Mouse (Mus musculus) hindbrain, postnatal 0 days (tissue): ENCODE results near the gene Sorbs1. TPM values are rescaled to one million over a fixed set of nuclear protein-coding genes. Genes with fewer than 3 reads are reported as not detected.
A peak's percentile ranks its signal among the peaks of the same experiment; 100 is the strongest.

ENCODE experiments used
- ATAC-seq: fragments of 200-750 bp; cut with Nextera tagmentation; 2 replicates; pipeline ENCODE4 v1.8.0; 2017; ENCODE audit warnings: mild to moderate bottlenecking, moderate TSS enrichment, moderate library complexity
- DNase-seq: peaks from one replicate; pipeline ENCODE4 v3.0.0-alpha.2; 2015; ENCODE audit warnings: low spot score
- H3K27ac ChIP-seq: fragments of 300-500 bp; sonication (generic); 2 replicates; pipeline ENCODE4 v1.5.1; 2014; ENCODE audit warnings: mild to moderate bottlenecking
- H3K27me3 ChIP-seq: fragments of 300-500 bp; sonication (generic); 2 replicates; pipeline ENCODE4 v1.6.1; 2014; ENCODE audit warnings: low read length, mixed read lengths; ENCODE audit not compliant: insufficient read depth
- H3K36me3 ChIP-seq: fragments of 300-500 bp; sonication (generic); 2 replicates; pipeline ENCODE4 v1.6.1; 2014; ENCODE audit warnings: low read length, mixed read lengths; ENCODE audit not compliant: insufficient read depth
- H3K4me1 ChIP-seq: fragments of 300-500 bp; sonication (generic); 2 replicates; pipeline ENCODE4 v1.6.1; 2014; ENCODE audit warnings: antibody characterized with exemption, low read length, mixed read lengths; ENCODE audit not compliant: insufficient read depth
- H3K4me2 ChIP-seq: fragments of 300-500 bp; sonication (generic); 2 replicates; pipeline ENCODE4 v1.6.1; 2014; ENCODE audit warnings: low read depth, mild to moderate bottlenecking, low read length, moderate library complexity, mixed read lengths
- H3K4me3 ChIP-seq: fragments of 300-500 bp; sonication (generic); 2 replicates; pipeline ENCODE4 v1.5.1; 2014; ENCODE audit warnings: low read length
- H3K9ac ChIP-seq: fragments of 300-500 bp; sonication (generic); replicated peaks from 2 replicates; pipeline ENCODE4 v1.6.1; 2014; ENCODE audit warnings: mild to moderate bottlenecking, low read length, moderate library complexity, mixed read lengths
- H3K9me3 ChIP-seq: fragments of 300-500 bp; sonication (generic); 2 replicates; pipeline ENCODE4 v1.6.1; 2016; ENCODE audit warnings: low read length, mixed read lengths
- CTCF ChIP-seq: IDR thresholded peaks from 2 replicates; pipeline ENCODE4 v1.5.1; 2016; ENCODE audit warnings: antibody characterized with exemption, control low read depth, low read depth
- WGBS: fragments of 180-500 bp; shearing (Covaris S2); extraction: QIAGEN DNeasy Blood & Tissue Kit; methylation state at CpG from one replicate; pipeline ENCODE4 v1.1.7; 2014; 5-methylcytosine and 5-hydroxymethylcytosine counted together
- polyA plus RNA-seq: library from polyadenylated mRNA; unstranded; fragments of >200 nt; fragmentation: Nextera tagmentation; extraction: Ambion mirVana; gene quantifications from 2 replicates; pipeline ENCODE4 v1.2.1, GENCODE M21; 2015
- total RNA-seq: library from RNA; depleted of rRNA; stranded (reverse); fragments of >200 nt; gene quantifications from 2 replicates; pipeline ENCODE4 v1.2.3, GENCODE M21; 2014

The Sorbs1 gene
- total and polyA plus RNA-seq, 2 experiments from 2014 or later = 52.4 to 70.4 TPM

- Histone ChIP-seq H3K9me3 (no peaks in the 10 kb centered on the region), H3K27me3 (no peaks in the 10 kb centered on the region), H3K27ac (no peak overlapping the region), H3K4me2 (no peak overlapping the region), H3K36me3 (peaks cover 9% of the 10 kb centered on the region; the same call in 1 of the 2 replicates), H3K9ac (no peak overlapping the region), H3K4me3 (no peak overlapping the region), H3K4me1 (no peaks in the 10 kb centered on the region)
- DNase-seq = no peak
- TF ChIP-seq CTCF = no peak
- ATAC-seq = no peak
- 69% methylated on average over 3 of the region's 3 CpGs for WGBS
Measured at GRCm38 (mm10) chr19:40386916-40387315, 126.7 kb downstream of the Sorbs1 start.

GRCm38 (mm10) chr19:40385334-40385733, 128.2 kb downstream of the Sorbs1 start:
- Histone ChIP-seq H3K4me3 (no peak overlapping the region), H3K4me2 (no peak overlapping the region), H3K9ac (no peak overlapping the region), H3K36me3 (peaks cover 14% of the 10 kb centered on the region; the same call in 1 of the 2 replicates), H3K27me3 (no peaks in the 10 kb centered on the region), H3K9me3 (no peaks in the 10 kb centered on the region), H3K4me1 (0 out of 2 replicates have a peak, but pooled peaks cover 4% of the 10 kb centered on the region), H3K27ac (no peak overlapping the region)
- WGBS = 95% methylated on average over 3 of the region's 3 CpGs
- ATAC-seq = no peak
- no peak for DNase-seq
- TF ChIP-seq CTCF = no peak

- no peaks in the 10 kb centered on the region for H3K9me3 ChIP-seq
- no peak overlapping the region for H3K4me2 ChIP-seq
- H3K36me3 ChIP-seq = peaks cover 12% of the 10 kb centered on the region; the same call in 1 of the 2 replicates
- no peaks in the 10 kb centered on the region for H3K27me3 ChIP-seq
- peak; percentile 52 for TF ChIP-seq CTCF
- ATAC-seq = no peak
- no peak overlapping the region for H3K4me3 ChIP-seq
- H3K27ac ChIP-seq = no peak overlapping the region
- 24% methylated on average over 5 of the region's 5 CpGs for WGBS
- H3K9ac ChIP-seq = no peak overlapping the region
- H3K4me1 ChIP-seq = 0 out of 2 replicates have a peak, but pooled peaks cover 5% of the 10 kb centered on the region
- peak; percentile 52 for DNase-seq
Measured at GRCm38 (mm10) chr19:40383931-40384330, 129.6 kb downstream of the Sorbs1 start.

- ATAC-seq = no peak
Measured at GRCm38 (mm10) chr19:40380656-40381055, 132.9 kb downstream of the Sorbs1 start.

GRCm38 (mm10) chr19:40380005-40380404, 133.6 kb downstream of the Sorbs1 start:
- ATAC-seq = no peak
- peaks cover 5% of the 10 kb centered on the region; the same call in 1 of the 2 replicates for H3K4me1 ChIP-seq
- H3K9ac ChIP-seq = no peak overlapping the region
- H3K27ac ChIP-seq = peak overlapping the region; percentile 26; the same call in 1 of the 2 replicates
- TF ChIP-seq CTCF = no peak
- no peaks in the 10 kb centered on the region for H3K9me3 ChIP-seq
- no peaks in the 10 kb centered on the region for H3K27me3 ChIP-seq
- no peak for DNase-seq
- H3K4me2 ChIP-seq = no peak overlapping the region
- H3K4me3 ChIP-seq = no peak overlapping the region
- WGBS = 44% methylated on average over 6 of the region's 6 CpGs
- H3K36me3 ChIP-seq = peaks cover 7% of the 10 kb centered on the region; the same call in 1 of the 2 replicates

More at GRCm38 (mm10) chr19:40380656-40381055, 132.9 kb downstream of the Sorbs1 start:
- H3K4me3 ChIP-seq = no peak overlapping the region
- peaks cover 5% of the 10 kb centered on the region; the same call in 1 of the 2 replicates for H3K4me1 ChIP-seq
- H3K36me3 ChIP-seq = peaks cover 7% of the 10 kb centered on the region; the same call in 1 of the 2 replicates
- no peak overlapping the region for H3K4me2 ChIP-seq
- H3K9me3 ChIP-seq = no peaks in the 10 kb centered on the region
- no peak for DNase-seq
- 37% methylated on average over 3 of the region's 3 CpGs for WGBS
- H3K27me3 ChIP-seq = no peaks in the 10 kb centered on the region
- no peak for TF ChIP-seq CTCF
- H3K9ac ChIP-seq = no peak overlapping the region
- H3K27ac ChIP-seq = peak overlapping the region; percentile 26; the same call in 1 of the 2 replicates

- Histone ChIP-seq H3K4me1 (peaks cover 5% of the 10 kb centered on the region; the same call in 1 of the 2 replicates), H3K9me3 (no peaks in the 10 kb centered on the region)
Measured at GRCm38 (mm10) chr19:40379081-40379480, 134.5 kb downstream of the Sorbs1 start.

GRCm38 (mm10) chr19:40377632-40378031, 135.9 kb downstream of the Sorbs1 start:
- Histone ChIP-seq H3K4me1 (peaks cover 5% of the 10 kb centered on the region; the same call in 1 of the 2 replicates), H3K9me3 (no peaks in the 10 kb centered on the region), H3K27ac (peak overlapping the region; percentile 22; the same call in 1 of the 2 replicates), H3K36me3 (peaks cover 7% of the 10 kb centered on the region; the same call in 1 of the 2 replicates), H3K27me3 (no peaks in the 10 kb centered on the region), H3K4me3 (no peak overlapping the region), H3K4me2 (no peak overlapping the region), H3K9ac (no peak overlapping the region)
- 42% methylated on average over 14 of the region's 14 CpGs for WGBS
- ATAC-seq = peak; percentile 66; the same call in 1 of the 2 replicates
- TF ChIP-seq CTCF = no peak
- peak; percentile 47 for DNase-seq

More at GRCm38 (mm10) chr19:40379081-40379480, 134.5 kb downstream of the Sorbs1 start:
- H3K27me3 ChIP-seq = no peaks in the 10 kb centered on the region
- no peak overlapping the region for H3K9ac ChIP-seq
- ATAC-seq (no peak), DNase-seq (no peak)
- H3K4me3 ChIP-seq = no peak overlapping the region
- no peak overlapping the region for H3K27ac ChIP-seq
- H3K36me3 ChIP-seq = peaks cover 7% of the 10 kb centered on the region; the same call in 1 of the 2 replicates
- H3K4me2 ChIP-seq = no peak overlapping the region
- WGBS = 79% methylated on average over 4 of the region's 4 CpGs
- no peak for TF ChIP-seq CTCF
